Mouse (Mus musculus): ENCODE results near the gene Pnpo. TPM values are rescaled to one million over a fixed set of nuclear protein-coding genes. Genes with fewer than 3 reads are reported as not detected.

Gene Pnpo
- total RNA-seq, 2 experiments from 2014 or later = 41.9 TPM

GRCm38 (mm10) chr11:96938426-96938800 is 5.4 kb downstream of the Pnpo start:
- no peak for DNase-seq (ENCODE audit: low spot score in 2 of 2)

GRCm38 (mm10) chr11:96937549-96938425 is 6.0 kb downstream of the Pnpo start:
- peak; percentile 24 to 27 for DNase-seq (ENCODE audit: low spot score in 2 of 2)

GRCm38 (mm10) chr11:96935872-96936650 is 7.7 kb downstream of the Pnpo start:
- no peak for DNase-seq (ENCODE audit: low spot score in 2 of 2)

GRCm38 (mm10) chr11:96934921-96935356 is 8.8 kb downstream of the Pnpo start:
- no peak for DNase-seq (ENCODE audit: low spot score in 2 of 2)

GRCm38 (mm10) chr11:96933562-96934276 is 10.1 kb downstream of the Pnpo start:
- DNase-seq (ENCODE audit: low spot score in 2 of 2) = no peak

- DNase-seq (ENCODE audit: low spot score in 2 of 2) = no peak
These were observed 12.3 kb downstream of the Pnpo start for GRCm38 (mm10) chr11:96931327-96932062.

GRCm38 (mm10) chr11:96929766-96930331 is 13.9 kb downstream of the Pnpo start:
- DNase-seq (ENCODE audit: low spot score in 2 of 2) = no peak

GRCm38 (mm10) chr11:96929096-96929765 is 14.6 kb downstream of the Pnpo start:
- no peak for DNase-seq (ENCODE audit: low spot score in 2 of 2)

- DNase-seq (ENCODE audit: low spot score in 2 of 2) = no peak
These were observed 15.1 kb downstream of the Pnpo start for GRCm38 (mm10) chr11:96928691-96929090.

- no peak for DNase-seq (ENCODE audit: low spot score in 2 of 2)
These were observed 15.7 kb downstream of the Pnpo start, which contains the start of gene Prr15l for GRCm38 (mm10) chr11:96928088-96928487. Prr15l (plus strand) TSS chr11:96928104.

- DNase-seq (ENCODE audit: low spot score in 2 of 2) = no peak
These were observed 17.2 kb downstream of the Pnpo start for GRCm38 (mm10) chr11:96926587-96926986.

- no peak for DNase-seq (ENCODE audit: low spot score in 2 of 2)
These were observed 18.2 kb downstream of the Pnpo start for GRCm38 (mm10) chr11:96925469-96926148.

- DNase-seq (ENCODE audit: low spot score in 2 of 2) = no peak
These were observed 18.9 kb downstream of the Pnpo start for GRCm38 (mm10) chr11:96924861-96925260.

- no peak for DNase-seq (ENCODE audit: low spot score in 2 of 2)
These were observed 24.8 kb downstream of the Pnpo start for GRCm38 (mm10) chr11:96919003-96919402.

- no peak for DNase-seq (ENCODE audit: low spot score in 2 of 2)
These were observed 26.4 kb downstream of the Pnpo start for GRCm38 (mm10) chr11:96917415-96917814.

- DNase-seq (ENCODE audit: low spot score in 2 of 2) = no peak
These were observed 26.8 kb downstream of the Pnpo start for GRCm38 (mm10) chr11:96916885-96917396.

GRCm38 (mm10) chr11:96916044-96916884 is 27.5 kb downstream of the Pnpo start, which contains the start of gene Cdk5rap3:
Cdk5rap3 (minus strand) TSS chr11:96916496.
- DNase-seq (ENCODE audit: low spot score in 2 of 2) = peak; percentile 98

GRCm38 (mm10) chr11:96912682-96913081 is 31.1 kb downstream of the Pnpo start:
- DNase-seq (ENCODE audit: low spot score in 2 of 2) = no peak
